Comparison of ENCODE assay signal across 18 mouse cellular contexts in the genomic region with DNA sequence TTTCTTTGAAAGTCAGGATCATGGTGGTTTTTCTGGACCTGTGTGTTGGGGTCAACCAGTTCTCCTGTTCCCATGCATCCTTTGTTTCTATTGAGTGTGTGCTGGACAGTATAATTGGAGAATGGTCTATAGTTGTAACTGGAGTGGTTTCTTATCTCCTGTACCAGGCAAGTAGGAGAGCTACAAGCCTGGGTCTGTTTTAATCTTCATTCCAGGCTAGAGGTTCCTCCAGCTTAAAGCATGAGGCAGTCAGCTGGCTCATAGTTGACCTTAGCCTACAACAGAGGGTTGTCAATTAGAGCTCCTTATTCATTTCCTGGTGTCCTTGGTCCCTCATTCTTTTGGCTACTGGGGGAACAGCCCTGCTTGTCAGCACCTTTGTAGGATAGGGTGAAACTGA. TPM values are rescaled to one million over a fixed set of nuclear protein-coding genes. Genes with fewer than 3 reads are reported as not detected.
"Had no signal": no experiment of that assay in that cellular context is flagged by ENCODE, and none has a peak within 500 bp of the region (broad histone marks: within the 10 kb centered on the region; RNA-seq: fewer than 3 reads in every experiment).

No protein-coding gene starts in this region.

- DNase-seq: kidney, postnatal 14 days; left cerebral cortex, postnatal 4 days; lung, embryonic 14.5 days; lung, postnatal 10 days; thymus, postnatal 4 days had no signal

- H3K27me3 ChIP-seq: limb, embryonic 13.5 days; liver, embryonic 15.5 days; midbrain, embryonic 15.5 days; neural tube, embryonic 12.5 days had no signal

- H3K4me1 ChIP-seq: liver, embryonic 15.5 days; midbrain, embryonic 15.5 days; neural tube, embryonic 12.5 days had no signal

- H3K9me3 ChIP-seq: kidney, embryonic 15.5 days; limb, embryonic 13.5 days; liver, embryonic 15.5 days; midbrain, embryonic 15.5 days; neural tube, embryonic 12.5 days had no signal

- H3K9ac ChIP-seq: kidney, embryonic 15.5 days; limb, embryonic 13.5 days; liver, embryonic 15.5 days; lung, embryonic 14.5 days; midbrain, embryonic 15.5 days; neural tube, embryonic 12.5 days had no signal

- H3K4me2 ChIP-seq: kidney, embryonic 15.5 days; limb, embryonic 13.5 days; liver, embryonic 15.5 days; lung, embryonic 14.5 days; midbrain, embryonic 11.5 days; midbrain, embryonic 15.5 days; neural tube, embryonic 12.5 days had no signal

- H3K27ac ChIP-seq: kidney, embryonic 15.5 days; limb, embryonic 13.5 days; liver, embryonic 15.5 days; macrophage; midbrain, embryonic 15.5 days; neural tube, embryonic 12.5 days; stomach, postnatal 0 days had no signal

- H3K36me3 ChIP-seq: kidney, embryonic 15.5 days; limb, embryonic 13.5 days; liver, embryonic 15.5 days; midbrain, embryonic 15.5 days; neural tube, embryonic 12.5 days had no signal

- H3K4me3 ChIP-seq: kidney, embryonic 15.5 days; limb, embryonic 13.5 days; liver, embryonic 15.5 days; midbrain, embryonic 15.5 days; neural tube, embryonic 12.5 days had no signal

- ATAC-seq: midbrain, embryonic 15.5 days had no signal

RNA-seq across cellular contexts. Expression of gene Espnl, which starts 11.7 kb away (rescaled TPM):
- total RNA-seq: liver, adult 2 months; monocyte, adult 5-6 weeks had no signal
- polyA plus RNA-seq: lung, embryonic 14.5 days; macrophage had no signal

RNA-seq across cellular contexts. Expression of gene Klhl30, which starts 17.2 kb away (rescaled TPM):
- total RNA-seq: layer of hippocampus, adult 8-10 months; left cerebral cortex, postnatal 10 days; left cerebral cortex, postnatal 4 days; liver, adult 2 months; neutrophil, adult 5-6 weeks had no signal
- polyA plus RNA-seq: liver, adult 2 months; macrophage had no signal

RNA-seq across cellular contexts. Expression of gene Erfe, which starts 32.6 kb away (rescaled TPM):
- total RNA-seq: layer of hippocampus, adult 8-10 months; liver, adult 2 months; neutrophil, adult 5-6 weeks had no signal
- polyA plus RNA-seq: liver, adult 2 months; macrophage had no signal
